Mouse (Mus musculus) cerebellum, adult 2 months (tissue): Measurements from ENCODE around the gene Cbr4. TPM values are rescaled to one million over a fixed set of nuclear protein-coding genes. Genes with fewer than 3 reads are reported as not detected.

Experiments used
- DNase-seq, 2 experiments: peaks; one replicate each; pipeline ENCODE4 v3.0.0; 2021
- H3K27ac ChIP-seq: fragments of 200-500 bp; 2 replicates; pipeline ENCODE4 v1.5.1; 2012; ENCODE audit warnings: low read length, control low read depth, inconsistent platforms; ENCODE audit not compliant: insufficient read depth
- H3K27me3 ChIP-seq: fragments of 200-500 bp; 2 replicates; pipeline ENCODE4 v1.6.1; 2012; ENCODE audit warnings: inconsistent platforms, mild to moderate bottlenecking, low read length, moderate library complexity; ENCODE audit not compliant: control insufficient read depth, insufficient read depth
- H3K4me1 ChIP-seq: fragments of 200-500 bp; 2 replicates; pipeline ENCODE4 v1.6.1; 2011; ENCODE audit warnings: low read length; ENCODE audit not compliant: control insufficient read depth, insufficient read depth
- H3K4me3 ChIP-seq: fragments of 200-500 bp; replicated peaks from 2 replicates; pipeline ENCODE3; 2011; ENCODE audit warnings: mild to moderate bottlenecking, low read depth, low read length, control low read depth; ENCODE audit not compliant: insufficient read depth
- CTCF ChIP-seq: fragments of 200-500 bp; IDR thresholded peaks from 2 replicates; pipeline ENCODE4 v1.5.1; 2011; ENCODE audit warnings: low read depth, mild to moderate bottlenecking, control low read depth, low read length, moderate library complexity, borderline replicate concordance; ENCODE audit not compliant: insufficient read depth
- POLR2A ChIP-seq: fragments of 200-500 bp; IDR thresholded peaks from 2 replicates; pipeline ENCODE4 v1.6.1; 2011; ENCODE audit warnings: low read length, control low read depth, borderline replicate concordance; ENCODE audit not compliant: insufficient read depth
- WGBS: fragments of 180-500 bp; shearing (Covaris S2); methylation state at CpG from one replicate; pipeline ENCODE4 v1.1.7; 2018; 5-methylcytosine and 5-hydroxymethylcytosine counted together
- polyA plus RNA-seq: library from polyadenylated mRNA; depleted of rRNA; stranded (reverse); fragments of >200 nt; gene quantifications from 2 replicates; pipeline ENCODE4 v1.2.3, GENCODE M21; 2012

The Cbr4 gene
- polyA plus RNA-seq, 1 experiment, result 15.3 TPM

- H3K27me3 ChIP-seq, result no peaks in the 10 kb centered on the region
- H3K4me3 ChIP-seq, result no peak overlapping the region
- no peak overlapping the region for H3K27ac ChIP-seq
- WGBS, result 75% methylated on average over 41 of the region's 41 CpGs
- no peak for DNase-seq
- H3K4me1 ChIP-seq, result no peaks in the 10 kb centered on the region
- TF ChIP-seq CTCF (no peak), POLR2A (no peak)
Measured at GRCm38 (mm10) chr8:61549585-61549984, 62.1 kb downstream of the Cbr4 start.

- 52% methylated on average over 27 of the region's 27 CpGs for WGBS
- DNase-seq, result no peak
- H3K4me3 ChIP-seq, result no peak overlapping the region
Measured at GRCm38 (mm10) chr8:61550006-61550748, 62.6 kb downstream of the Cbr4 start.

GRCm38 (mm10) chr8:61552221-61552620, 64.7 kb downstream of the Cbr4 start:
- WGBS, result 75% methylated on average over 6 of the region's 6 CpGs
- no peak for TF ChIP-seq CTCF
- TF ChIP-seq POLR2A, result no peak
- H3K4me1 ChIP-seq, result no peaks in the 10 kb centered on the region
- H3K4me3 ChIP-seq, result no peak overlapping the region
- DNase-seq, result no peak
- no peak overlapping the region for H3K27ac ChIP-seq
- H3K27me3 ChIP-seq, result no peaks in the 10 kb centered on the region

More at GRCm38 (mm10) chr8:61550006-61550748, 62.6 kb downstream of the Cbr4 start:
- no peak for TF ChIP-seq POLR2A
- no peak for TF ChIP-seq CTCF
- Histone ChIP-seq H3K27ac (no peak overlapping the region), H3K27me3 (no peaks in the 10 kb centered on the region), H3K4me1 (no peaks in the 10 kb centered on the region)

- DNase-seq, result no peak
- no peaks in the 10 kb centered on the region for H3K27me3 ChIP-seq
- 92% methylated on average over 8 of the region's 8 CpGs for WGBS
- H3K27ac ChIP-seq, result no peak overlapping the region
- H3K4me3 ChIP-seq, result no peak overlapping the region
- TF ChIP-seq CTCF (no peak), POLR2A (no peak)
- H3K4me1 ChIP-seq, result no peaks in the 10 kb centered on the region
Measured at GRCm38 (mm10) chr8:61552755-61553402, 65.3 kb downstream of the Cbr4 start.

- 52% methylated on average over 6 of the region's 6 CpGs for WGBS
- Histone ChIP-seq H3K27me3 (no peaks in the 10 kb centered on the region), H3K4me1 (no peaks in the 10 kb centered on the region), H3K27ac (no peak overlapping the region), H3K4me3 (no peak overlapping the region)
- TF ChIP-seq POLR2A, result no peak
- TF ChIP-seq CTCF, result no peak
- no peak for DNase-seq
Measured at GRCm38 (mm10) chr8:61555343-61555742, 67.8 kb downstream of the Cbr4 start.

- H3K4me1 ChIP-seq, result no peaks in the 10 kb centered on the region
- H3K27me3 ChIP-seq, result no peaks in the 10 kb centered on the region
- WGBS, result 73% methylated on average over 8 of the region's 8 CpGs
- TF ChIP-seq POLR2A (no peak), CTCF (no peak)
- no peak for DNase-seq
- H3K27ac ChIP-seq, result no peak overlapping the region
- H3K4me3 ChIP-seq, result no peak overlapping the region
Measured at GRCm38 (mm10) chr8:61556219-61556618, 68.7 kb downstream of the Cbr4 start.
